Mouse (Mus musculus) frontal cortex, postnatal 25 days (tissue): ENCODE measurements around the gene Mre11a.

Experiments used
- DNase-seq, 2 experiments: peaks; one replicate each; pipeline ENCODE4 v3.0.0; 2022; ENCODE audit warnings: low spot score in 2 of 2

The Mre11a gene

GRCm38 (mm10) chr9:14821396-14821795, 36.9 kb downstream of the Mre11a start:
- DNase-seq: no peak

GRCm38 (mm10) chr9:14824840-14825239, 40.4 kb downstream of the Mre11a start:
- DNase-seq: no peak

- no peak for DNase-seq
These were observed 43.4 kb downstream of the Mre11a start for GRCm38 (mm10) chr9:14827875-14828274.

- no peak for DNase-seq
These were observed 47.6 kb downstream of the Mre11a start for GRCm38 (mm10) chr9:14832046-14832445.

- no peak for DNase-seq
These were observed 51.1 kb downstream of the Mre11a start for GRCm38 (mm10) chr9:14835335-14836075.

GRCm38 (mm10) chr9:14839527-14839926, 55.1 kb downstream of the Mre11a start:
- no peak for DNase-seq

GRCm38 (mm10) chr9:14839970-14840369, 55.5 kb downstream of the Mre11a start:
- no peak for DNase-seq

- DNase-seq: no peak
These were observed 57.7 kb downstream of the Mre11a start for GRCm38 (mm10) chr9:14841878-14842761.

GRCm38 (mm10) chr9:14843311-14843857, 58.9 kb downstream of the Mre11a start:
- DNase-seq: no peak

GRCm38 (mm10) chr9:14843901-14844300, 59.4 kb downstream of the Mre11a start:
- no peak for DNase-seq

GRCm38 (mm10) chr9:14846428-14846827, 62.0 kb downstream of the Mre11a start:
- no peak for DNase-seq

GRCm38 (mm10) chr9:14848267-14848935, 63.9 kb downstream of the Mre11a start:
- no peak for DNase-seq

GRCm38 (mm10) chr9:14854585-14854984, 70.1 kb downstream of the Mre11a start:
- no peak for DNase-seq

GRCm38 (mm10) chr9:14856922-14857654, 72.6 kb downstream of the Mre11a start:
- DNase-seq: no peak

GRCm38 (mm10) chr9:14858170-14858706, 73.8 kb downstream of the Mre11a start:
- DNase-seq: no peak

- no peak for DNase-seq
These were observed 74.3 kb downstream of the Mre11a start for GRCm38 (mm10) chr9:14858782-14859181.

- peak; percentile 23 to 31 for DNase-seq
These were observed 75.6 kb downstream of the Mre11a start, which contains the start of gene Gpr83 for GRCm38 (mm10) chr9:14859868-14860639. Gene Gpr83 (plus strand): TSS chr9:14860210.

- no peak for DNase-seq
These were observed 78.7 kb downstream of the Mre11a start for GRCm38 (mm10) chr9:14863126-14863525.

GRCm38 (mm10) chr9:14864726-14865125, 80.3 kb downstream of the Mre11a start:
- DNase-seq: no peak

- DNase-seq: peak; percentile 46 to 53
These were observed 82.5 kb downstream of the Mre11a start for GRCm38 (mm10) chr9:14866957-14867356.
